Mouse (Mus musculus) c-Kit-positive CD71-positive TER-119-positive erythroid progenitor cells, embryonic 14.5 days (primary cell): ENCODE measurements around the gene Ddb2.
A peak's percentile ranks its signal among the peaks of the same experiment; 100 is the strongest.

Experiments used
- DNase-seq: peaks from one replicate; pipeline ENCODE4 v3.0.0-alpha.2; 2013; ENCODE audit warnings: low spot score

Ddb2 gene

GRCm38 (mm10) chr2:91186208-91186607 lies 50.6 kb downstream of the Ddb2 start:
- DNase-seq = no peak

GRCm38 (mm10) chr2:91183711-91184405 lies 52.9 kb downstream of the Ddb2 start, which contains the start of gene Madd:
Gene Madd (minus strand): TSS chr2:91183837.
- DNase-seq = peak; percentile 56

- DNase-seq = peak; percentile 97
Observed at GRCm38 (mm10) chr2:91183148-91183513, 53.7 kb downstream of the Ddb2 start.

GRCm38 (mm10) chr2:91182405-91183147 lies 54.2 kb downstream of the Ddb2 start:
- no peak for DNase-seq

GRCm38 (mm10) chr2:91182016-91182404 lies 54.8 kb downstream of the Ddb2 start:
- no peak for DNase-seq

- no peak for DNase-seq
Observed at GRCm38 (mm10) chr2:91180706-91181105, 56.1 kb downstream of the Ddb2 start.

GRCm38 (mm10) chr2:91179825-91180224 lies 57.0 kb downstream of the Ddb2 start:
- no peak for DNase-seq

GRCm38 (mm10) chr2:91176234-91176633 lies 60.5 kb downstream of the Ddb2 start:
- DNase-seq = no peak

GRCm38 (mm10) chr2:91175490-91175889 lies 61.3 kb downstream of the Ddb2 start:
- DNase-seq = no peak

GRCm38 (mm10) chr2:91169587-91170322 lies 67.0 kb downstream of the Ddb2 start:
- no peak for DNase-seq

GRCm38 (mm10) chr2:91167629-91168028 lies 69.2 kb downstream of the Ddb2 start:
- DNase-seq = no peak

- peak; percentile 26 for DNase-seq
Observed at GRCm38 (mm10) chr2:91164991-91165390, 71.8 kb downstream of the Ddb2 start.

- DNase-seq = no peak
Observed at GRCm38 (mm10) chr2:91163532-91163931, 73.2 kb downstream of the Ddb2 start.

GRCm38 (mm10) chr2:91162952-91163351 lies 73.8 kb downstream of the Ddb2 start:
- no peak for DNase-seq
